Mouse (Mus musculus) heart, embryonic 16.5 days (tissue): ENCODE measurements around the gene Rfxank. TPM values are rescaled to one million over a fixed set of nuclear protein-coding genes. Genes with fewer than 3 reads are reported as not detected.

Experiments
- ATAC-seq: fragments of 200-750 bp; cut with Nextera tagmentation; replicated peaks from 2 replicates; pipeline ENCODE4 v1.8.0; 2017; ENCODE audit warnings: moderate number of reproducible peaks; ENCODE audit not compliant: insufficient read depth, low FRiP score; ENCODE audit errors: extremely low read depth
- H3K27ac ChIP-seq: fragments of 300-500 bp; sonication (generic); 2 replicates; pipeline ENCODE4 v1.5.1; 2014; ENCODE audit warnings: mild to moderate bottlenecking, low read length, control low read depth, moderate library complexity
- H3K27me3 ChIP-seq: fragments of 300-500 bp; sonication (generic); 2 replicates; pipeline ENCODE4 v1.6.1; 2014; ENCODE audit warnings: low read length, mixed read lengths; ENCODE audit not compliant: control insufficient read depth, insufficient read depth
- H3K36me3 ChIP-seq: fragments of 300-500 bp; sonication (generic); 2 replicates; pipeline ENCODE4 v1.6.1; 2014; ENCODE audit not compliant: control insufficient read depth, insufficient read depth
- H3K4me1 ChIP-seq: fragments of 300-500 bp; sonication (generic); 2 replicates; pipeline ENCODE4 v1.6.1; 2014; ENCODE audit warnings: low read length, mixed read lengths; ENCODE audit not compliant: control insufficient read depth, insufficient read depth
- H3K4me2 ChIP-seq: fragments of 300-500 bp; sonication (generic); 2 replicates; pipeline ENCODE4 v1.6.1; 2014; ENCODE audit warnings: low read depth, mild to moderate bottlenecking, control low read depth, low read length
- H3K4me3 ChIP-seq: fragments of 300-500 bp; sonication (generic); 2 replicates; pipeline ENCODE4 v1.5.1; 2014; ENCODE audit warnings: mild to moderate bottlenecking, control low read depth, low read length
- H3K9ac ChIP-seq: fragments of 300-500 bp; sonication (generic); 2 replicates; pipeline ENCODE4 v1.6.1; 2014; ENCODE audit warnings: low read length, control low read depth
- H3K9me3 ChIP-seq: fragments of 300-500 bp; sonication (generic); replicated peaks from 2 replicates; pipeline ENCODE4 v1.6.1; 2016; ENCODE audit warnings: low read length; ENCODE audit not compliant: control insufficient read depth
- WGBS: fragments of 180-500 bp; shearing (Covaris S2); extraction: QIAGEN DNeasy Blood & Tissue Kit; methylation state at CpG from one replicate; pipeline ENCODE4 v1.1.7; 2014; 5-methylcytosine and 5-hydroxymethylcytosine counted together
- polyA plus RNA-seq: library from polyadenylated mRNA; unstranded; fragments of >200 nt; fragmentation: Nextera tagmentation; extraction: Ambion mirVana; gene quantifications from 2 replicates; pipeline ENCODE4 v1.2.1, GENCODE M21; 2015

Rfxank gene
- polyA plus RNA-seq, 1 experiment from 2014 or later: 21.0 TPM

GRCm38 (mm10) chr8:70134931-70135330 is 4.0 kb downstream of the Rfxank start:
- Histone ChIP-seq H3K9ac (no peak overlapping the region), H3K36me3 (peaks cover 30% of the 10 kb centered on the region), H3K4me1 (peaks cover 29% of the 10 kb centered on the region), H3K4me3 (no peak overlapping the region), H3K9me3 (no peaks in the 10 kb centered on the region), H3K27me3 (no peaks in the 10 kb centered on the region), H3K4me2 (no peak overlapping the region), H3K27ac (peak overlapping the region; percentile 66)
- 69% methylated on average over 9 of the region's 9 CpGs for WGBS
- ATAC-seq: no peak

- Histone ChIP-seq H3K27me3 (no peaks in the 10 kb centered on the region), H3K4me1 (peaks cover 37% of the 10 kb centered on the region), H3K9ac (no peak overlapping the region), H3K9me3 (no peaks in the 10 kb centered on the region), H3K27ac (no peak overlapping the region), H3K4me2 (no peak overlapping the region), H3K36me3 (peaks cover 30% of the 10 kb centered on the region), H3K4me3 (no peak overlapping the region)
- ATAC-seq: no peak
- WGBS: 94% methylated on average over 5 of the region's 5 CpGs
Measured at GRCm38 (mm10) chr8:70134086-70134485, 4.9 kb downstream of the Rfxank start.

GRCm38 (mm10) chr8:70131166-70131883 is 7.6 kb downstream of the Rfxank start, which contains the start of gene Nr2c2ap:
Gene Nr2c2ap, plus strand, starts transcription at chr8:70131333.
- H3K4me3 ChIP-seq: peak within 1 kb of the TSS; percentile 70
- H3K27ac ChIP-seq: peak within 1 kb of the TSS; percentile 15
- 2% methylated on average over 37 of the region's 37 CpGs for WGBS
- H3K9me3 ChIP-seq: no peaks in the 10 kb centered on the region
- peak within 1 kb of the TSS; percentile 88 for H3K4me2 ChIP-seq
- peaks cover 30% of the 10 kb centered on the region for H3K36me3 ChIP-seq
- H3K9ac ChIP-seq: peak within 1 kb of the TSS; percentile 70
- peak; percentile 58 for ATAC-seq
- H3K27me3 ChIP-seq: no peaks in the 10 kb centered on the region
- peaks cover 36% of the 10 kb centered on the region for H3K4me1 ChIP-seq

GRCm38 (mm10) chr8:70130066-70130465 is 8.9 kb downstream of the Rfxank start:
- peaks cover 21% of the 10 kb centered on the region for H3K36me3 ChIP-seq
- H3K9me3 ChIP-seq: no peaks in the 10 kb centered on the region
- H3K27ac ChIP-seq: peak overlapping the region; percentile 90
- no peak overlapping the region for H3K4me2 ChIP-seq
- WGBS: 81% methylated on average over 3 of the region's 3 CpGs
- ATAC-seq: no peak
- H3K27me3 ChIP-seq: no peaks in the 10 kb centered on the region; the same call in 1 of the 2 replicates
- peaks cover 30% of the 10 kb centered on the region for H3K4me1 ChIP-seq
- no peak overlapping the region for H3K4me3 ChIP-seq
- H3K9ac ChIP-seq: no peak overlapping the region

GRCm38 (mm10) chr8:70129309-70129952 is 9.5 kb downstream of the Rfxank start:
- Histone ChIP-seq H3K9me3 (no peaks in the 10 kb centered on the region), H3K4me2 (no peak overlapping the region; the same call in 1 of the 2 replicates), H3K36me3 (peaks cover 14% of the 10 kb centered on the region), H3K4me3 (no peak overlapping the region), H3K9ac (no peak overlapping the region; the same call in 1 of the 2 replicates), H3K27me3 (no peaks in the 10 kb centered on the region; the same call in none of the 2 replicates), H3K4me1 (peaks cover 24% of the 10 kb centered on the region), H3K27ac (peak overlapping the region; percentile 90)
- 48% methylated on average over 9 of the region's 9 CpGs for WGBS
- ATAC-seq: 0 out of 2 replicates have a peak, but pooled peaks have one; percentile 16

GRCm38 (mm10) chr8:70128435-70128834 is 10.5 kb downstream of the Rfxank start:
- Histone ChIP-seq H3K4me3 (no peak overlapping the region), H3K27ac (peak overlapping the region; percentile 90), H3K27me3 (peaks cover 4% of the 10 kb centered on the region), H3K4me2 (peak overlapping the region; percentile 15; the same call in 1 of the 2 replicates), H3K9ac (no peak overlapping the region), H3K9me3 (no peaks in the 10 kb centered on the region), H3K4me1 (peaks cover 24% of the 10 kb centered on the region), H3K36me3 (peaks cover 6% of the 10 kb centered on the region; the same call in 1 of the 2 replicates)
- WGBS: 21% methylated on average over 3 of the region's 3 CpGs
- peak; percentile 79 for ATAC-seq

- Histone ChIP-seq H3K4me3 (no peak overlapping the region), H3K9ac (no peak overlapping the region), H3K4me2 (no peak overlapping the region), H3K4me1 (peaks cover 15% of the 10 kb centered on the region), H3K27me3 (peaks cover 14% of the 10 kb centered on the region), H3K9me3 (no peaks in the 10 kb centered on the region), H3K36me3 (no peaks in the 10 kb centered on the region), H3K27ac (no peak overlapping the region)
- 52% methylated on average over 8 of the region's 8 CpGs for WGBS
- ATAC-seq: no peak
Measured at GRCm38 (mm10) chr8:70124992-70125391, 14.0 kb downstream of the Rfxank start.

- no peaks in the 10 kb centered on the region for H3K9me3 ChIP-seq
- no peaks in the 10 kb centered on the region; the same call in 1 of the 2 replicates for H3K4me1 ChIP-seq
- H3K36me3 ChIP-seq: no peaks in the 10 kb centered on the region
- H3K27me3 ChIP-seq: peaks cover 35% of the 10 kb centered on the region
- ATAC-seq: no peak
- 51% methylated on average over 2 of the region's 2 CpGs for WGBS
- no peak overlapping the region for H3K27ac ChIP-seq
- no peak overlapping the region for H3K4me2 ChIP-seq
- no peak overlapping the region for H3K9ac ChIP-seq
- H3K4me3 ChIP-seq: no peak overlapping the region
Measured at GRCm38 (mm10) chr8:70122863-70123262, 16.1 kb downstream of the Rfxank start.

GRCm38 (mm10) chr8:70120667-70121066 is 18.3 kb downstream of the Rfxank start, which contains the start of gene Ncan:
Gene Ncan, minus strand, starts transcription at chr8:70120873.
- 0 out of 2 replicates have a peak, but pooled peaks have one; percentile 33 for ATAC-seq
- no peak within 1 kb of the TSS; the same call in 1 of the 2 replicates for H3K4me2 ChIP-seq
- H3K27ac ChIP-seq: no peak within 1 kb of the TSS
- no peak within 1 kb of the TSS for H3K4me3 ChIP-seq
- peaks cover 54% of the 10 kb centered on the region for H3K27me3 ChIP-seq
- H3K4me1 ChIP-seq: no peaks in the 10 kb centered on the region
- H3K9ac ChIP-seq: no peak within 1 kb of the TSS
- no peaks in the 10 kb centered on the region for H3K9me3 ChIP-seq
- H3K36me3 ChIP-seq: no peaks in the 10 kb centered on the region
- 4% methylated on average over 19 of the region's 19 CpGs for WGBS
